Mouse (Mus musculus) heart, adult 2 months (tissue): ENCODE data around the gene Olfr543.

Source experiments
- CTCF ChIP-seq: fragments of 200-600 bp; IDR thresholded peaks from 2 replicates; pipeline ENCODE4 v1.8.1; 2022; ENCODE audit warnings: antibody characterized with exemption, mild to moderate bottlenecking, moderate library complexity
- EP300 ChIP-seq: fragments of 200-500 bp; IDR thresholded peaks from 2 replicates; pipeline ENCODE4 v1.6.1; 2011; ENCODE audit warnings: low read depth, low read length, control low read depth; ENCODE audit not compliant: insufficient read depth

GRCm38 (mm10) chr7:102509726-102510125, 28.2 kb upstream of the Olfr543 start:
- TF ChIP-seq EP300 (no peak), CTCF (no peak)
